Mouse (Mus musculus) heart, postnatal 0 days (tissue): ENCODE data around the gene Skap2. TPM values are rescaled to one million over a fixed set of nuclear protein-coding genes. Genes with fewer than 3 reads are reported as not detected.

ENCODE experiments used
- ATAC-seq: fragments of 200-750 bp; cut with Nextera tagmentation; 2 replicates; pipeline ENCODE4 v1.8.0; 2017; ENCODE audit warnings: low read depth, moderate number of reproducible peaks, moderate library complexity; ENCODE audit not compliant: insufficient read depth
- DNase-seq: peaks from one replicate; pipeline ENCODE4 v3.0.0-alpha.2; 2016; ENCODE audit warnings: low spot score
- H3K27ac ChIP-seq: fragments of 300-500 bp; sonication (generic); 2 replicates; pipeline ENCODE4 v1.5.1; 2014; ENCODE audit warnings: low read depth, mild to moderate bottlenecking
- H3K27me3 ChIP-seq: fragments of 300-500 bp; sonication (generic); 2 replicates; pipeline ENCODE4 v1.6.1; 2014; ENCODE audit warnings: low read length, mixed read lengths; ENCODE audit not compliant: control insufficient read depth, insufficient read depth
- H3K36me3 ChIP-seq: fragments of 300-500 bp; sonication (generic); replicated peaks from 2 replicates; pipeline ENCODE4 v1.6.1; 2014; ENCODE audit warnings: low read length, mixed read lengths; ENCODE audit not compliant: control insufficient read depth, insufficient read depth
- H3K4me1 ChIP-seq: fragments of 300-500 bp; sonication (generic); 2 replicates; pipeline ENCODE4 v1.6.1; 2014; ENCODE audit warnings: antibody characterized with exemption; ENCODE audit not compliant: control insufficient read depth, insufficient read depth
- H3K4me2 ChIP-seq: fragments of 300-500 bp; sonication (generic); 2 replicates; pipeline ENCODE4 v1.6.1; 2014; ENCODE audit warnings: low read depth, mild to moderate bottlenecking, low read length, moderate library complexity
- H3K4me3 ChIP-seq: fragments of 300-500 bp; sonication (generic); 2 replicates; pipeline ENCODE4 v1.5.1; 2014; ENCODE audit warnings: low read depth, low read length
- H3K9ac ChIP-seq: fragments of 300-500 bp; sonication (generic); replicated peaks from 2 replicates; pipeline ENCODE4 v1.6.1; 2014; ENCODE audit warnings: low read depth, low read length, mixed read lengths
- H3K9me3 ChIP-seq: fragments of 300-500 bp; sonication (generic); replicated peaks from 2 replicates; pipeline ENCODE4 v1.6.1; 2016; ENCODE audit warnings: low read length; ENCODE audit not compliant: control insufficient read depth
- CTCF ChIP-seq: IDR thresholded peaks from 2 replicates; pipeline ENCODE4 v1.5.1; 2016; ENCODE audit warnings: antibody characterized with exemption, control low read depth, low read depth
- EP300 ChIP-seq: IDR thresholded peaks from 2 replicates; pipeline ENCODE4 v1.6.1; 2016; ENCODE audit warnings: antibody characterized with exemption, low read depth
- WGBS: fragments of 180-500 bp; shearing (Covaris S2); extraction: QIAGEN DNeasy Blood & Tissue Kit; methylation state at CpG from one replicate; pipeline ENCODE4 v1.1.7; 2014; 5-methylcytosine and 5-hydroxymethylcytosine counted together
- polyA plus RNA-seq: library from polyadenylated mRNA; unstranded; fragments of >200 nt; fragmentation: Nextera tagmentation; extraction: Ambion mirVana; gene quantifications from 2 replicates; pipeline ENCODE4 v1.2.1, GENCODE M21; 2015
- total RNA-seq: library from RNA; depleted of rRNA; stranded (reverse); fragments of >200 nt; gene quantifications from 2 replicates; pipeline ENCODE4 v1.2.3, GENCODE M21; 2014; ENCODE audit warnings: low replicate concordance

The Skap2 gene
- total and polyA plus RNA-seq, 2 experiments from 2014 or later, result 10.7 to 13.9 TPM

GRCm38 (mm10) chr6:51838177-51838576 lies 174.2 kb downstream of the Skap2 start:
- no peak overlapping the region for H3K4me2 ChIP-seq
- H3K9ac ChIP-seq, result no peak overlapping the region
- no peaks in the 10 kb centered on the region for H3K9me3 ChIP-seq
- 71% methylated on average over 3 of the region's 3 CpGs for WGBS
- no peaks in the 10 kb centered on the region for H3K36me3 ChIP-seq
- no peak overlapping the region for H3K27ac ChIP-seq
- H3K27me3 ChIP-seq, result no peaks in the 10 kb centered on the region
- ATAC-seq, result no peak
- no peak for DNase-seq
- no peaks in the 10 kb centered on the region for H3K4me1 ChIP-seq
- H3K4me3 ChIP-seq, result no peak overlapping the region
- TF ChIP-seq EP300, result no peak
- peak; percentile 29 for TF ChIP-seq CTCF

- Histone ChIP-seq H3K4me3 (no peak overlapping the region), H3K9ac (no peak overlapping the region), H3K4me2 (peak overlapping the region; percentile 37), H3K4me1 (no peaks in the 10 kb centered on the region; the same call in 1 of the 2 replicates), H3K9me3 (no peaks in the 10 kb centered on the region), H3K27ac (peak overlapping the region; percentile 46), H3K36me3 (no peaks in the 10 kb centered on the region), H3K27me3 (no peaks in the 10 kb centered on the region)
- TF ChIP-seq EP300 (no peak), CTCF (no peak)
- 19% methylated on average over 2 of the region's 2 CpGs for WGBS
- DNase-seq (peak; percentile 34), ATAC-seq (peak; percentile 82)
These were observed 179.0 kb downstream of the Skap2 start for GRCm38 (mm10) chr6:51833362-51833761.

GRCm38 (mm10) chr6:51825621-51826021 lies 186.7 kb downstream of the Skap2 start:
- H3K27ac ChIP-seq, result no peak overlapping the region
- ATAC-seq (no peak), DNase-seq (no peak)
- 68% methylated on average over 4 of the region's 4 CpGs for WGBS
- no peaks in the 10 kb centered on the region for H3K4me1 ChIP-seq
- no peaks in the 10 kb centered on the region for H3K27me3 ChIP-seq
- TF ChIP-seq EP300, result no peak
- no peak for TF ChIP-seq CTCF
- no peak overlapping the region for H3K9ac ChIP-seq
- no peaks in the 10 kb centered on the region for H3K36me3 ChIP-seq
- no peaks in the 10 kb centered on the region for H3K9me3 ChIP-seq
- H3K4me3 ChIP-seq, result no peak overlapping the region
- H3K4me2 ChIP-seq, result no peak overlapping the region

DNA sequence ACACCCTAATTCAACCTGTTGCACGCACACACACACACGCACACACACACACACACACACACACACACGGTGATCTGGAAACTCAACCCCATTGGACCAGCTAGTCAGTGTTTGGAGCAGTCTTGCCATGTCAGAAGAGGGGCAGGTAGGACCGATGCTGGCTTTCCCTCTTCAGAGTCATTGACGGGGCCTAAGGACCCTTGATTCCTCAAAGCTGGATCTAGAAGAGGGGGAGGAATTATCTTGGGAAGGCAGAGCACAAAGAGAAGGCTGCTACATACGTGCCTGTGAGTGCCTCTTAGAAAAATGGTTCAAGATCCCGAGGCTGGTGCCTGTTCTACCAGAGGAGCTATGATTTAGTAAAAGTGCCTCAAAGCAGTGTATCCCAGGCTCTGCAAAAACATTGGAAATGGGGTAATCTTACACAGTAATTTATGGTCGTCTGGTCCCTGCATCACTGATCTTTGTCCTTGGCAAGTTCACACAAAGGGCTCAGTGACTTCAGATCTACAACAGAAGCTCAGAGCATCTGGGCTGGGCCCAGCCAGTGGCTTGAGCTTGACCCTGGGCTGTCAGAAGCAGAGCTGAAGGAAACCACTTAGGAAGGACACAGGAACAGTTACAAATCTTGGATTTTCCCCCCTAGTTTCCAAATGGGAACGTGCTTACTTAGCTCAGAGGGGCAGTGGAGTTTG lies 188.1 kb downstream of the Skap2 start:
- 82% methylated on average over 9 of the region's 9 CpGs for WGBS

DNA sequence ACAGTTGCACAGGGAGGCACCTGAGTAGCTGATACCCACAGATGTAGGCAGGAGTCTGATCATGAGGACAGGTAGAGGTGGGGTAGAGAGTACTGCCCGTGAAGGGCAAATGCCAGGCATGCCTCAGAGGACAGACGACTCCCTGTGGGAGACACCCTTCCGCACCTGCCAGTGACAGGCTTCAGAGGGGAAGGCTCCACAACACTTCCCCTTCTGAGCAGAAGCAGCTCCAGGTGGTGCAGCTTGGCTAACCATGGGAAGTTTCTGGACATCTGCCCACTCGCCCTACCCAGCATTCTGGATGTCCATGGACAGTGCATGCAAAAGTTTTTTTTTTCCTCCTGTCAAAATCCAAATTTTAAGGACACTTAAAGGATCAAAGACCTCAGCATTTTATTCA lies 190.3 kb downstream of the Skap2 start:
- ATAC-seq (no peak), DNase-seq (no peak)
- 41% methylated on average over 4 of the region's 4 CpGs for WGBS
- H3K27ac ChIP-seq, result no peak overlapping the region
- no peaks in the 10 kb centered on the region for H3K36me3 ChIP-seq
- TF ChIP-seq CTCF (no peak), EP300 (no peak)
- H3K9ac ChIP-seq, result no peak overlapping the region
- no peak overlapping the region for H3K4me3 ChIP-seq
- H3K27me3 ChIP-seq, result no peaks in the 10 kb centered on the region
- no peak overlapping the region for H3K4me2 ChIP-seq
- peaks cover 10% of the 10 kb centered on the region; the same call in 1 of the 2 replicates for H3K9me3 ChIP-seq
- no peaks in the 10 kb centered on the region for H3K4me1 ChIP-seq

More for the DNA sequence above, 188.1 kb downstream of the Skap2 start:
- ATAC-seq (no peak), DNase-seq (no peak)
- Histone ChIP-seq H3K27me3 (no peaks in the 10 kb centered on the region), H3K4me3 (no peak overlapping the region), H3K4me1 (no peaks in the 10 kb centered on the region), H3K9ac (no peak overlapping the region), H3K9me3 (no peaks in the 10 kb centered on the region), H3K27ac (no peak overlapping the region), H3K36me3 (no peaks in the 10 kb centered on the region), H3K4me2 (no peak overlapping the region)
- TF ChIP-seq CTCF, result no peak
- TF ChIP-seq EP300, result no peak

DNA sequence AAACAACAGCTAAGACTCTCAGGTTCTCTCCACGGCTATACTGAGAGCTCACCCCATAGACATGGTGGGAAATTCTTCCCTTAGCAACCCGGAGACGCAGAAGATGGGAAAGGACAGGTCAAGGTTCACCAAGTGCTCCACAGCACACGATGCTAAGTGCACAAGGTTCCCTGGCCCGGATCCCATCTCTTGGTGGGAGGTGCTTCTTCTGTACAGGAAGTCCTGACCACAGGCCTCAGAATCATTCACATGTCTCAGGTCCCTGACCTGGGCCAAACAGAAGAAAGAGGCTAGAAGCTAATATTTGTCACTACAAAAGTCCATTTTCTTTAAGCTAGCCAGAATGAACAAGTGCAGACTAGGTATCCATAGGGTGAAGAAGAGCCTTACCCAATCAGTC lies 191.5 kb downstream of the Skap2 start:
- Histone ChIP-seq H3K9ac (no peak overlapping the region), H3K4me3 (no peak overlapping the region), H3K9me3 (peaks cover 10% of the 10 kb centered on the region; the same call in 1 of the 2 replicates), H3K4me1 (no peaks in the 10 kb centered on the region), H3K36me3 (no peaks in the 10 kb centered on the region), H3K27me3 (no peaks in the 10 kb centered on the region), H3K27ac (no peak overlapping the region), H3K4me2 (no peak overlapping the region)
- WGBS, result 76% methylated on average over 5 of the region's 5 CpGs
- no peak for DNase-seq
- TF ChIP-seq CTCF (no peak), EP300 (no peak)
- ATAC-seq, result no peak
